In genomic region chr11:85223248-85223647, GRCm38 (mm10) we compare ENCODE assay signal across 22 mouse cellular contexts. TPM values are rescaled to one million over a fixed set of nuclear protein-coding genes. Genes with fewer than 3 reads are reported as not detected.
A peak's percentile ranks its signal among the peaks of the same experiment; 100 is the strongest.
DNase-seq lines count a peak whose midpoint lies in the region; ATAC-seq lines count a peak whose summit lies in the region.
"Had no signal": no experiment of that assay in that cellular context is flagged by ENCODE, and none has a peak within 500 bp of the region (broad histone marks: within the 10 kb centered on the region; RNA-seq: fewer than 3 reads in every experiment).

No protein-coding gene starts in this region.

- H3K36me3 ChIP-seq in kidney, embryonic 14.5 days (ENCODE audit: control insufficient read depth, insufficient read depth, low read length): peaks cover 4% of the 10 kb centered on the region; the same call in 1 of the 2 replicates
- peaks cover 16% of the 10 kb centered on the region; the same call in 1 of the 2 replicates for H3K36me3 ChIP-seq in kidney, embryonic 16.5 days (ENCODE audit: insufficient read depth, low read length)
- H3K36me3 ChIP-seq in liver, embryonic 16.5 days (ENCODE audit: control insufficient read depth, insufficient read depth): no peaks in the 10 kb centered on the region
- H3K36me3 ChIP-seq in liver, embryonic 12.5 days: peaks cover 21% of the 10 kb centered on the region
- H3K36me3 ChIP-seq: heart, embryonic 15.5 days had no signal

- DNase-seq in kidney, adult 11 months: peak; percentile 38
- peak; percentile 74 for DNase-seq in kidney, adult 9 months
- no peak for DNase-seq in spleen, adult 12 weeks (ENCODE audit: low spot score)
- DNase-seq: adrenal gland, adult 2 months; adrenal gland, postnatal 25 days; cerebellum, adult 18-20 months; cerebellum, adult 9-11 months; cerebellum, postnatal 36 days; gastrocnemius, postnatal 10 days; heart, adult 2 months had no signal

- no peak for ATAC-seq in kidney, embryonic 14.5 days (ENCODE audit: low FRiP score, low TSS enrichment)
- no peak for ATAC-seq in kidney, embryonic 16.5 days (ENCODE audit: low FRiP score, low TSS enrichment)
- 0 out of 2 replicates have a peak, but pooled peaks have one; percentile 9 for ATAC-seq in liver, embryonic 16.5 days (ENCODE audit: low read depth)
- no peak for ATAC-seq in liver, embryonic 12.5 days
- ATAC-seq: forebrain, embryonic 16.5 days had no signal

- H3K27ac ChIP-seq in kidney, embryonic 14.5 days (ENCODE audit: low read depth, low read length): no peak overlapping the region
- no peak overlapping the region for H3K27ac ChIP-seq in kidney, embryonic 16.5 days (ENCODE audit: low read length)
- H3K27ac ChIP-seq in liver, embryonic 16.5 days (ENCODE audit: low read length): no peak overlapping the region
- H3K27ac ChIP-seq in liver, embryonic 12.5 days: no peak overlapping the region
- H3K27ac ChIP-seq: embryonic facial prominence, embryonic 13.5 days; forebrain, embryonic 12.5 days; heart, adult 2 months; heart, embryonic 15.5 days; hindbrain, embryonic 10.5 days had no signal

- no peak overlapping the region for H3K9ac ChIP-seq in kidney, embryonic 14.5 days (ENCODE audit: low read depth, low read length)
- no peak overlapping the region for H3K9ac ChIP-seq in kidney, embryonic 16.5 days (replicated peaks; ENCODE audit: low read length)
- H3K9ac ChIP-seq in liver, embryonic 16.5 days (ENCODE audit: low read depth, low read length): no peak overlapping the region
- no peak overlapping the region for H3K9ac ChIP-seq in liver, embryonic 12.5 days
- H3K9ac ChIP-seq: embryonic facial prominence, embryonic 13.5 days; forebrain, embryonic 12.5 days; heart, embryonic 15.5 days had no signal

- H3K4me1 ChIP-seq in kidney, embryonic 14.5 days (ENCODE audit: control insufficient read depth, insufficient read depth, low read length): no peaks in the 10 kb centered on the region
- no peaks in the 10 kb centered on the region for H3K4me1 ChIP-seq in kidney, embryonic 16.5 days (ENCODE audit: insufficient read depth, low read length)
- no peaks in the 10 kb centered on the region; the same call in 1 of the 2 replicates for H3K4me1 ChIP-seq in liver, embryonic 16.5 days (ENCODE audit: control insufficient read depth, low read depth, low read length)
- H3K4me1 ChIP-seq in liver, embryonic 12.5 days: peaks cover 8% of the 10 kb centered on the region; the same call in 1 of the 2 replicates
- H3K4me1 ChIP-seq: embryonic facial prominence, embryonic 13.5 days; forebrain, embryonic 12.5 days; heart, embryonic 15.5 days; hindbrain, embryonic 10.5 days had no signal

- WGBS in kidney, embryonic 14.5 days: 93% methylated on average over 3 of the region's 3 CpGs
- WGBS in kidney, embryonic 16.5 days: 93% methylated on average over 3 of the region's 3 CpGs
- 77% methylated on average over 3 of the region's 3 CpGs for WGBS in liver, embryonic 16.5 days (ENCODE audit: insufficient replicate concordance)
- 92% methylated on average over 3 of the region's 3 CpGs for WGBS in liver, embryonic 12.5 days (ENCODE audit: insufficient replicate concordance)

- no peaks in the 10 kb centered on the region for H3K27me3 ChIP-seq in kidney, embryonic 14.5 days (ENCODE audit: control insufficient read depth, insufficient read depth, low read length)
- H3K27me3 ChIP-seq in kidney, embryonic 16.5 days (ENCODE audit: insufficient read depth, low read length): no peaks in the 10 kb centered on the region
- no peaks in the 10 kb centered on the region for H3K27me3 ChIP-seq in liver, embryonic 16.5 days (ENCODE audit: control insufficient read depth, insufficient read depth, low read depth, low read length)
- no peaks in the 10 kb centered on the region for H3K27me3 ChIP-seq in liver, embryonic 12.5 days (replicated peaks)
- H3K27me3 ChIP-seq: CH12.LX; embryonic facial prominence, embryonic 13.5 days; forebrain, embryonic 12.5 days; heart, embryonic 15.5 days had no signal

- H3K9me3 ChIP-seq in kidney, embryonic 14.5 days (ENCODE audit: control insufficient read depth, low read length): no peaks in the 10 kb centered on the region
- H3K9me3 ChIP-seq in kidney, embryonic 16.5 days (ENCODE audit: low read length): no peaks in the 10 kb centered on the region
- H3K9me3 ChIP-seq in liver, embryonic 16.5 days (replicated peaks; ENCODE audit: control insufficient read depth, low read length): no peaks in the 10 kb centered on the region
- no peaks in the 10 kb centered on the region for H3K9me3 ChIP-seq in liver, embryonic 12.5 days (replicated peaks)
- H3K9me3 ChIP-seq: embryonic facial prominence, embryonic 13.5 days; forebrain, embryonic 12.5 days; heart, embryonic 15.5 days had no signal

- no peak overlapping the region for H3K4me2 ChIP-seq in kidney, embryonic 14.5 days (replicated peaks; ENCODE audit: low read depth, low read length)
- H3K4me2 ChIP-seq in kidney, embryonic 16.5 days (replicated peaks; ENCODE audit: low read depth, low read length): no peak overlapping the region
- no peak overlapping the region for H3K4me2 ChIP-seq in liver, embryonic 16.5 days (ENCODE audit: low read depth, low read length)
- no peak overlapping the region for H3K4me2 ChIP-seq in liver, embryonic 12.5 days
- H3K4me2 ChIP-seq: embryonic facial prominence, embryonic 13.5 days; forebrain, embryonic 12.5 days; heart, embryonic 11.5 days; heart, embryonic 15.5 days had no signal

- no peak overlapping the region for H3K4me3 ChIP-seq in kidney, embryonic 14.5 days (ENCODE audit: low read length)
- H3K4me3 ChIP-seq in kidney, embryonic 16.5 days (ENCODE audit: low read length): no peak overlapping the region
- H3K4me3 ChIP-seq in liver, embryonic 16.5 days (ENCODE audit: low read depth, low read length): no peak overlapping the region
- no peak overlapping the region for H3K4me3 ChIP-seq in liver, embryonic 12.5 days
- H3K4me3 ChIP-seq: embryonic facial prominence, embryonic 13.5 days; forebrain, embryonic 12.5 days; heart, adult 2 months; heart, embryonic 15.5 days; hindbrain, embryonic 10.5 days had no signal

RNA-seq across cellular contexts. Expression of gene Appbp2, which starts 11.7 kb away (rescaled TPM):
- polyA plus RNA-seq in kidney, embryonic 14.5 days (2014; fragmentation: Nextera tagmentation; extraction: Ambion mirVana): 44.2 and 64.6 TPM in 2 replicates
- polyA plus RNA-seq in kidney, embryonic 16.5 days (2015; fragmentation: Nextera tagmentation; extraction: Ambion mirVana): 44.8 and 44.9 TPM in 2 replicates
- polyA plus RNA-seq in liver, embryonic 16.5 days (2015; fragmentation: Nextera tagmentation; extraction: Ambion mirVana): 10.9 and 11.4 TPM in 2 replicates
- polyA plus RNA-seq in liver, embryonic 12.5 days (2016; fragmentation: Nextera tagmentation; extraction: Ambion mirVana): 22.9 and 23.8 TPM in 2 replicates

RNA-seq across cellular contexts. Expression of gene 1700125H20Rik, which starts 53.0 kb away (rescaled TPM):
- polyA plus RNA-seq in kidney, embryonic 14.5 days (2014; fragmentation: Nextera tagmentation; extraction: Ambion mirVana): not detected in 2 replicates
- polyA plus RNA-seq in kidney, embryonic 16.5 days (2015; fragmentation: Nextera tagmentation; extraction: Ambion mirVana): not detected in 2 replicates
- polyA plus RNA-seq in liver, embryonic 16.5 days (2015; fragmentation: Nextera tagmentation; extraction: Ambion mirVana): 0.14 TPM in 1 of 2 replicates, not detected in the other
- polyA plus RNA-seq in liver, embryonic 12.5 days (2016; fragmentation: Nextera tagmentation; extraction: Ambion mirVana): not detected in 2 replicates
- polyA plus RNA-seq: adrenal gland, adult 2 months; frontal cortex, adult 2 months; heart, adult 2 months; heart, embryonic 11.5 days; heart, embryonic 15.5 days had no signal
